Mouse (Mus musculus) gastrocnemius, postnatal 36 days (tissue): ENCODE results near the gene Elk4. TPM values are rescaled to one million over a fixed set of nuclear protein-coding genes. Genes with fewer than 3 reads are reported as not detected.

ENCODE experiments used
- DNase-seq, 2 experiments: peaks; one replicate each; pipeline ENCODE4 v3.0.0; 2022
- intact Hi-C: fragments of 180-260 bp; cut with DNase I; formaldehyde crosslinking; loops from one replicate; pipeline ENCODE4 v1.15.1; 2025
- total RNA-seq, 2 experiments: library from RNA; stranded (reverse); gene quantifications; 2 replicates each; pipeline ENCODE4 v1.2.3; 2021

Gene Elk4
- total RNA-seq, 2 experiments from 2014 or later = 60.7 to 64.9 TPM

DNA sequence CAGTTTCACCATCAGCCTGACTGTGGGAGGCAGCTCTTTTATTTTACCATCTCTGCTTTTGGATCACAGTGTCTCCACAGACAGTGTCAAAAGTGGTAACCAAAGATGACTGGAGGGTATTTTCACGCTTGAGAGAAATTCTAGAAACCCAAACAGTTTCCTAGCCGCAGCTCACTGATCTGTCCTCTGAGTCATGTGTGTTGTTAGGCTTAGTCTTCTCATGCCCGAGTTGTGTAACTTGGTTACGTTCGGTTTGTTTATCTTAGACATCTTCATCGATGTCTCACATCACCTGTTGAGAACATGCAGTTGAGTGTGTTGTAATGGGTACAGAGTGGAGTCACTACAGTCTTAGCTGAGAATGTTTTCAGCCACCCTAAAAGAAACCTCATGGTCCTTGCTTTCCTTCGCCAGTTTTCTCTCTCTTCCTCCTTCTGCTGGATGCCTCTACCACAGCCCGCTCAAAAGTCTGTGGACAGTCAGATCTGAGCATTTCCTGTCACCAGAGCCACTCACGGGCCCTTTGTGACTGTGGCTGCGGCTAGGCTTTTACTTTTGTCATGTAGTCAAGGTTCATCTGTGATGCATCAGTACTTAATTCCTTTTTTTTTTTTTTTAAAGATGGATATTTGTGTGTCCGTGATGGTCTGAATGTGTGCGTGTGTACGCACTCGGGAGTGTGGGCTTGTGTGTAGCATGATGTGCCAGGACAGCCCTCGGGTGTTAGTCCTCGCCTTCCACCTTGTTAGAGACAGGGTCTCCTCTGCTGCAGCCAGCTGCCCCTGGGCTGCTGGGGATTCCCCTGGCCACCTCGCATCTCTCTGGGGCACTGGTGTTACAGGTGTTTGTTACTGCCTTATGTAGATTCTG, 3.5 kb downstream of the Elk4 start:
- DNase-seq = no peak
- intact Hi-C loops = no loop called here

DNA sequence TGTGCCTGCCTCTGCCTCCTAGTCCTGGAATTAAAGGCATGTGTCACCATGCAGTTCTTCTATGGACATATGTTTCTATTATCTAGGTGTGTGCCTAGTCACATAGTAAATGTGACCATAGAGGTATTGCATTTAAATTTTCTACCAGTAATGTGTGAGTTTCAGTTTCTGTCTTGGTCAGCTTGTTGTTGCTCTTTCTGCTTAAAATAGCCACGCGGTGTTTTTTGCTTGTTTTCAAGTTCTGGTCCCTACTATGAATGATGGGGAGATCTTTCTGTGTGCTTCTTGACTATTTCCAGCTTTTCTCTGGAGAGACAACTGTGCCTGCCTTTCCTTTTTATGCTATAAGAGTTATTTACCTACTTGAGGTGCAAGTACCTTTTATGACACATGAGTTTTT, 4.4 kb downstream of the Elk4 start:
- no peak for DNase-seq
- intact Hi-C loops = no loop called here

DNA sequence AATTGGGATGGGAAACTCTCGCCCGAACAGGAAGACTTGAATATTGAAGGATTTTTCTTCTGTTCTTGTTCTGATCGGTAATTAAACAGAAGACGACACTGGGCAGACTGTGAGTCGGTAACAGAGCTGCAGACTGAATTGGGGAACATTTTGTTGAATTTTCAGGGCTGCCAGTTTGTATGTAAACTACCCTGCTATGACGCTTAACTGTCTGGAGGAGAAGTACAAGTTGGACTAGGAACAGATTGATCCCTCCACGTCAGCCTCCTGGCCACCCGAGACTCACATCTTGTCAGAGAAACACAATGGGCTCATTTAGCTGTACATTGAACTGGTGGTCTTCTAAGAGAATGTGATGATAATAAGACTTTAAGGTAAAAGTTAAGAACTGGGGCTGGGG, 5.5 kb downstream of the Elk4 start:
- intact Hi-C loops = no loop called here
- DNase-seq = no peak

DNA sequence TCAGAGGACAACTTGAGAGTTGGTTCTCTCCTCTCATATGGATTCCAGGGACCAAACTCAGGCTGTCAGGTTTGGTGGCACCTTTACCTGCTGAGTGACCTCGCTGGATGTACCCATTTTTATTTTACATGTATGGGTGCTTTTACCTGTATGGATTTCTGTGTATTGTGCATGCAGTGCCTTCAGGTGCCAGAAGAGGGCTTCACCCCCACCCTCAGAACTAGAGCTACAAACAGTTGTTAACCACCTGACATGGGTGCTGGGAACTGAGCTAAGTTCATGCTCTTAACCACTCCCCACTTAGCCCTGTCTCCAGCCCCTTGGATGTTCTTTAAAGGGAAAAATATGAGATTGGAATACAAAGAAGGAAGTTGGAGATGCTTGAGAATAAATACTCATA, 7.4 kb downstream of the Elk4 start:
- intact Hi-C loops = no loop called here
- no peak for DNase-seq

DNA sequence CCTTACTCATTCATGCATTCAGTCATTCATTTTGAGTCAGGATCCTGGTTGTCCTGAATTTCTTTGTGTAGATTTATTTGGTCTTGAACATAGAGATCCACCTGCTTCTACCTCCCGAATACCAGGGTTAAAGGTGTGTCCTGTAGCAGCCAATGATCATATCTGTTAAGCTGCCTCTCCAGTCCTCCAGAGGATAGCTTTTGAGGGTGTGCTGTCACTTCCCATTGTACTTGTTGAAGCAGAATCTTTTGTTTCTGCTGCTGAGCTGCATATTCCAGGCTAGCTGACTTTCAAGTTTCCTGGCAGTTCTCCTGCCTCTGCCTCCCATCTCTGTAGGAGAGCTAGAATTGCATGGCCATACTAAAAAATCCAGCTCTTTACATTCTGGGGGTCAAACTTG, 9.3 kb downstream of the Elk4 start:
- no peak for DNase-seq
- intact Hi-C loops = no loop called here

DNA sequence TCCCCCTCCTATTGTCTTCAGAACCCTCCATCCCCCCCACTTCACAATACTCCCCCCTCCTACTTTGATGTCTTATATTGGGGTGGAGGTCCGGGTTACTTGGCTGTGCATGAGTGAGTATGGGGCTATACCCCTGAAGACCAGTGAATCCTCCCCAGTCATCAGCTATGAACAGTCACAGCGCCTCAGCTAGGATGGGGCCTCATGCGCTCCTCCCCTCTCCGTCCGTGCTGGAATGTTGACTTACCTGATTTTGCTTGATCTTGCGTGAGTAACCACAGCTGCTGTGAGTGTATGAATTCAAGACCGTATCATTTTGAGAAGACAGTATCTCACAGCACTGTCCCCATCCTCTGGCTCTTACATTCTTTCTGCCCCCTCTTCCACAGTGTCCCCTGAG, 12.5 kb downstream of the Elk4 start:
- DNase-seq = no peak
- intact Hi-C loops = no loop called here

DNA sequence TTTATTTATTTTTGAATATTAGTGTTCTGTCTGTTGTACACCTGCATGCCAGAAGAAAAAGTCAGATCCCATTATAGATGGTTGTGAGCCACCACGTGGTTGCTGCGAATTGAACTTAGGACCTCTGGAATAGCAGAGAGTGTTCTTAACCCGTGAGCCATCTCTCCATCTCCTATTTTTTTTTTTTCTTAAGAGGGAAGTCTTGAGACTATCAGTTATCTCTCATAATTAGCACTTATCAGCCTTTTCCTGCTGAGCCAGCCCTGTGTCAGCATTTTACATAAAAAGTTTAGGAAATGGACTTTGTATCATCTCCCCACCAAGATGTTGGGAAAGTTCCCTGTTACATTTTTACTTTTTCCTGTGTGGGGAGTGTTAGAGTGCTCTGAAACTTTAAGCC, 14.7 kb downstream of the Elk4 start:
- DNase-seq = no peak
- intact Hi-C loops = no loop called here

DNA sequence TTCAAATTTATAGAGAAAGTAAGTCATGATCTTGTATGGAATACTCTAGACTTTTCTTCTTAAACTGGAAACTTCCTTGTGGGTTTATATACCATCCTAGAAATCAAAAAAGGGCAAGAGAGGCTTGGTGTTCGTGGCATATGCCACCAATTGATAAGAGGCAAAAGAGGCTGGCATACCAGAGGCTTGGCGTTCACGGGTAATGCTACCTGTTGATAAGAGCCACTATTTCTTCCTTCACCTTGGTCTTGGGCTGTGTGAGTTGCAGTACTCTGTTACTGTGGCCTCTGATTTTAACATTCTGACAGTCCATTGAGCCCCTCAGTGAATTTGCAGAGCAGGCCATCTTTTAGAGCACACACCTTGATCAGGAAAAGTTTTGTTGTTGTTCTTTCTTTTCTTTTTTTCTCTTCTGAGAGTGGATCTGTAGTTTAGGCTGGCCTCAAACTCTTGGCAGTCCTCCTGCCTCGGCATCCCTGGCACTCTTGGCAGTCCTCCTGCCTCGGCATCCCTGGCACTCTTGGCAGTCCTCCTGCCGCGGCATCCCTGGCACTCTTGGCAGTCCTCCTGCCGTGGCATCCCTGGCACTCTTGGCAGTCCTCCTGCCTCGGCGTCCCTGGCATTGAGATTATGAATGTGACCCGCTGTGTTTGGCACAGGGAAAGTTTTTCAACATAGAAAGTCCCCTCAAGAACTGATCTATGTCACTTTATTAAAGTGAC, 19.7 kb downstream of the Elk4 start:
- no peak for DNase-seq
- intact Hi-C loops = no loop called here

DNA sequence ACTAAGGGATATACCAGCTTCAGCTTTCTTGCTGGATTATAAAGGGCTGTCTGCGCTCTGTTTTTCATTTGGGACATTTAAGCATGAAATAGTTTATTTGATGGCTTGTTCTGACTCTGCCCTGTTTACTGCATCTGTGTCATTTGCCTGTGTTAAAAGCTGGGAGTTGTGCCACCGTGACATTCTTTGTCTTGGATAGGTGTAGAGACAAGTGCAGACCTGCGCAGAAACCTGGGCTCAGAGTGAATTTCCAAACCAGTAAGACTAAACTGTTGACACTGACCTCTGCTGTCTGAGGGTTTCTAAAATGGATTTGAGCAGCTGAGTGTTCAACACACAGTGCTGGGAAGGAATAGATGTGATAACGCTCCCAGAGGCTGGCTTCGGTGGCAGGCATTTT, 20.6 kb downstream of the Elk4 start:
- intact Hi-C loops = no loop called here
- no peak for DNase-seq

DNA sequence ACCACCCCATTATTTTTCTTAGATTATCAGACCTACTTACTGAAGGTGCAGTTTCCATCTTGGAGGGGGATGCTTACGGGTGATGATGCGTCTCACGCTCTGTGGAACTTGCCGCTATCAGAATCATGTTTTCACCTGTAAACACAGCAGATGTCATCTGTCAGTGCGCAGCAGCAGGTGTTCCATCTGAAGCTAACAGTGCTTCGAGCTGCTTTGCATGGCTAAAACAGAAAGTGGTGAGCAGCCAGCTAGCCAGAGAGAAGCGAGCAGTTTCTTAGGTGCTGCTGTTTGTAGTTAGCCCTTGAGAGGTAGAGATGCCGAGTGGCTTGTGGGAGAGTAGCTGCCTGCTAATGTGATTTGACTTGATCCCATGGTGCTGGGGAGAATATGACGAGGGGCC, 21.0 kb downstream of the Elk4 start:
- no peak for DNase-seq
- intact Hi-C loops = no loop called here

DNA sequence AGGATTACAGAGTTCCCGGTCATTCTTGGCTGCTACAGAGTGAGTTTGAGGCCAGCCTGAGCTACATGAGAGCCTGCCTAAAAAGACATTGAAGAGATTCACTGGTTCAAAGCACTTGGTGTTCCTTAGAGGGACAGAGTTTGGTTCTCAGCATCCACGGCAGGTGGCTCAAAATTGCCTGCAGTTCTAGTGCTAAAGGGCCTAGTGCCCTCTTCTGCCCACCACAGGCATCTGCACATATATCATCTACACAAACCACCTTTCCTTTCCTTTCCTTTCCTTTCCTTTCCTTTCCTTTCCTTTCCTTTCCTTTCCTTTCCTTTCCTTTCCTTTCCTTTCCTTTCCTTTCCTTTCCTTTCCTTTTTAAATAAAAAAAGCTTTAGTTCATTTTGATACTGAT, 23.2 kb downstream of the Elk4 start:
- intact Hi-C loops = no loop called here
- no peak for DNase-seq

DNA sequence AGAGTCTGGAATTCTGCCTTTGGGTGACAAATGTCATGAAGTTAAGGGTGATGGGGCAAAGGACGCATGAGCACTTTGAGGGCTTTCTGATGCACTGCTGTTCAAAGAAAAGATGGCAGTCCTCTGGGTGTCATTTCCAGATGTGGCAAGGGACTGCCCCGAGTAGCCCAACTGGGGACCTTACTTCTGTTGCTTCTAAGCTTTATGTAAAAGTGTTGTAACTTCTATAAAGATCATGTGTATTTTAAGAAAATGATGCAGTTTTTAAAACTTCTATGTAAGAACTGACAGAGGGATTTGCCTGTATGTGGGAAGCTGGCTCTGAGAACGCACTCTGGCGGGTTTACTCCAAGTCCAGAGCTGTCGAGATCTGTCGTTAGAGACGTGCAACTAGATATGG, 24.8 kb downstream of the Elk4 start:
- intact Hi-C loops = no loop called here

DNA sequence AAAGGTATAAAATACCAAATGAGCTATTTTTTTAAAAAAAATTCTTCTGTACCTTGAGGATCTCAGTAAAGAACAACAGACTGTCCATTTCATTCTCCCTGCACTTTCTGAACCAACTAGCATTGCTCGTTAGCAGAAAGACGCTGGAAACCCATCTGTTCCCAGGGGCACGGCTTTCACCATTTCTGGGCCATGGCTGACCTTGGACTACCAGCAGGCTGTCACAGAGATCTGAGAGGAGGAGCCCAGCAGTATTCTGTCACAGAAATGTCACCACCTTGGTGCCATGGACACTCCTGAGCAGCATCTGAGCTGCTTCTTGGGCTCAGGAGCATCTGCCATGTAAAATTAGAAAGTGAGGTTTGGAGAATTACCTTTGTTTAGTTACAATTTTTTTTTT, 30.3 kb downstream of the Elk4 start:
- no peak for DNase-seq
- intact Hi-C loops = no loop called here

More for the DNA sequence above, 24.8 kb downstream of the Elk4 start:
- no peak for DNase-seq

DNA sequence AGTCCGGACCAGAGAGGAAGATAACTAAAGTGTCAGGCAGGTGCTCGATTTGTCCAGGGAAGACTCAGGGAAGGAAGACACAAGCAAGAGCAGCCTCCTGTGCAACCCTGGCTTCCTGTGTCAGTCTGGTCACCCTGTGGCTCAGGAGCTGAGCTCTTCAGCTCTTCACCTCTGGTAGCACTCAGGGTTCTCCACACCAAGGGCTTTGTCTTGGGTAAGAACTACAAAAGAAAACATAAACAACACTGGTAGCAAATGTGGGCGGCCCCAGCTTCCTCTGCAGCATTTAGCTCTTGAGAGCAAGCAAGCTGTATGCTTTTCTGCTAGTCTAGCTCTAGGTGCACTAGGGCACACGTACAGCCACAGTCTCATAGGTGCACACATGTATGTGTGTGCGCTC, 31.3 kb downstream of the Elk4 start:
- intact Hi-C loops = no loop called here
- no peak for DNase-seq

DNA sequence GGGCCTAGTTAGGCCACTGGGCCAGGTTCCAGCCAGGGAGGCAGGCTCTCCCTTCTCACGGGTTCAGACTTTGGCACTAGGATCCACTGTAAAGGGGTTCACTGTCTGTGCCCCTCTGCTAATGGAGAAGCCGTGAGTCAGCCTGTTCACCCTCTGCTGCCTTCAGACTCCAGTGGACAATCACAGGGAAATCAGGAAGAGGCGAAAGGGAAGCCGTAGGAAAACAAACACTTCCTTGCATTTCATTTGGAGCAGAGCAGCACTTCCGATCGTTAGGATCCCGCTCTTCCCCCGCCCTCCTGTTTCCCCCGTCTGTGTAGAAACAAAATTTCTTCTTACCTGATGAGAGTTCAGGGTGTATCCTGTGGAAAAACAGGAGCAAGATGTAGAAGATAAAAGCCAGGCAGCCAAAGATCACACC, 32.8 kb downstream of the Elk4 start:
- intact Hi-C loops = no loop called here
- no peak for DNase-seq

DNA sequence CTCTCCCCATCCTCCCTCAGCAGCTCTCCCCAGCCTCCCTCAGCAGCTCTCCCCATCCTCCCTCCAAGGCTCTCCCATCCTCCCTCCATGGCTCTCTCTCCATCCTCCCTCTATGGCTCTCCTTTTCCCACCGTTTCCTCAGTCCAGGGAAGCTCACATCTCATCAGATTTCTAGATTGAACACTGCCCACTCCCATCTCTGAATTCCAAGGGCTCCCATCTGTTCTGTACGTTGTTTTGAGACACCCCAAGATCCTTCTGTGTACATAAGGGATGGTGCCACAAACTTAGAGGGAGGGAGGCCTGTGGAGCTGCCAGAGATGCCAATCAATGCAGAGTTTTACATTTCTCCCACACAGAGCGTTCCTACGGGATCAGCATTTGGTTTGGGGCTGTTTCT, 36.4 kb downstream of the Elk4 start:
- intact Hi-C loops = no loop called here
- no peak for DNase-seq

DNA sequence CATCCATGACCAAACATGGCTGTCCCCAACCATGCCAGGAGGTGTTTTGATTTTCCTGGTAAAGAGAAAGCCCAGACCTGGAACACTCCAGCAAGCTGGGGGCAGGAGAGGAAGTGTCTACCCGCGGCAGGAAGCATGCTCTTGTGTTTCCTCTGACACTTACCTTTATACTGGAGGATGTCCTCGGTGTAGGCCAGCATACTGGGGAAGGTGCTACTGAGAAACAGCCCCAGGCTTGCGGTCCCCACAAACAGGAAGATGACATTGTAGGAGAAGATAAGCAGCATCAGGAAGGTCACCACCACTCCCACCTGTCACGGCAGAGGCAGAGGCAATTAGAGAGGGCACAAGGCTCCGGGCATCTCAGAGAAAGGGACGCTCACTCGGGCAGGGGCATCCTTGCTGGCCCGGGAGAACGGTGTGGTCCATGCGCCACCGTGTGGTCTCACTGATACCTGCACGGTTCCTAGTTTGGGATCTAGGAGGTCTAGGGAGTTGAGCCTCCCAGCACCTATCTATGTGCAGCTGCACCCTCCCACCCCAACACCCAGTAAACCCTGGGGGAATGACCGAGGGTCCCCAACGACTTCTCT, 38.8 kb downstream of the Elk4 start:
- intact Hi-C loops = loop anchor here (2.0 to 5.0 kb wide), 3 partner anchors 51 to 71 kb away; no protein-coding TSS in a partner anchor
- DNase-seq = peak; percentile 48 to 68

DNA sequence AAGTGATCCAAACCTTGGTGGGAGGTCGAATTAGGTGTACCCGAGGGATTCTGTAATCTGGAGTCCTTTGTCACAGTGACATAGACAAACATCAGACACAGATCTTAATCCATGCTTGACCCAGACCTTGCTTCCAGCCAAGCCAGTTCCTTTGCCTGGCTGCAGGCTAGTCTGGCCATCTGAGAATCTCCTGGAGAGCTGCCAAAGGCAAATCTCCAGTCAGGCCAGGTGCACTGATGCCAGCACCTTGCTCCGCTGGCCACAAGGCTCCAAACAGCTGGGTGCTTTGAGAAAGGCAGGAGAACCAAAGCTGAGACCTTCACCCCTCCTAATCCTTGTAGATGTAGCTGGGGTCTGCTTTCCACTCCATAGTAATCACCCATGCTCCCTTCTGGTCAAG, 44.3 kb downstream of the Elk4 start:
- peak; percentile 23 to 39 for DNase-seq
- intact Hi-C loops = no loop called here

DNA sequence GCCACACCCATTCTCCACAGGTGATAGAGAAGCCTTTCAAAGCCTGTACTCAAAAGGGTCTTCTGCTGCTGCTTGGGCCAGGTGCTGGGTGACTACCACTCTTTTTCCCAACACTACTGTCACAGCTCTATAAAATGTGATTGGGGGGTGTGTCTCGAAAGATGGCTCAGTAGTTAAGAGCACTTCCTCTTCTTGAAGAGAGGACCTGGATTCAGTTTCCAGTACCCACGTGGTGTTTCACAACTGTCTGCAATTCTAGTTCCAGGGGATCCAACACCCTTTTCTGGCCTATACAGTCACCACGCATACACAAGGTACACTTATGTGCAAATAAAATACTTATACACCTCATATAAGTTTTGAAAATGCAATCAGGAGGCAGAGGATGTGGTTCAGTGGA, 47.0 kb downstream of the Elk4 start:
- DNase-seq = no peak
- intact Hi-C loops = no loop called here

DNA sequence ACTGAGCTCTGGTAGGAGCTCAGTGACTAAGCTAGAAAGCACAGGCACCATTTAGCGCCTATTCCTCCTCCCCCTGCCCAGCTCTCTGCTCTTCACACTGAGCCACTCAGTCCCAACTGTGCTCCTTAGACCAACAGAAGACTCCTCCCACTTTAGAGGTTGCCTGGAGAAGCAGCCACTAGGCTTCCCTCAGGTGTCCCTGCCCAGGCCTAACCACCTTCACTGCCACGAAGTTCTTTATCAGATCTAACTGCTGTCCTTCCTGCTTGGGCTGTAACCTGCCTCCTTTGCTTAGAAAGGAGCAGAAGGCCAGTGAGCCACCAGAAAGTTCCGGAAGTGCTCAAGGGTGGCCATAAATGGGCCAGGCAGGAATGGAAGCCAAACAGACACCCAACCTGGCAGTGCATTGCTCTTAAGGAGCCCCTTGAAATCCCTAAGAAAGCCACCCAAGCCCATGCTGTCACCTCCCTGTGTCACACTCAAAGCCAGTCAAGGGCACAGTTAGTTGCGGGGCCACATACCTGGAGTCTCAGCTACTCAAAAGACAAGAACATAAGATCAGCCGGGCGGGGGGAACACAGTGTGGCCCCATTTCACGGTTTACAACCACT, 47.8 kb downstream of the Elk4 start:
- no peak for DNase-seq
- intact Hi-C loops = no loop called here

DNA sequence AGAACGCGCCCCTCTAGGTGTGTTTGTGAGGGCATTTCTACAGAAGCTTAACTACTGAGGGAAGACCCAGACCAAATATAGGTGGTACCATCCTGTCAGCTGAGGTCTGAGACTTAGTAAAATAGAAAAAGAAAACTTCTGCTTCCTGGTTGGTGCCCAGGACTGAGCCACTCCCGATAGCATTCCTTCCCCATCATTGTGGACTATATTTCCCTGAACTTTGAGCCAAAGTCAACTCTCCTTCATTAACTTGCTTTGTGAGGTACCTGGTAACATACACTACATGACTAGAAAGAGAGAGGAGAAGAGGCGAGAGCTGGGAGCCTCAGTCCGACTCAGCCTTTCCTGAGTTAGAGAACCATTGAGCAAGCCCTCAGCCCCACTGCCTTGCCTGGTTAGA, 51.2 kb downstream of the Elk4 start:
- no peak for DNase-seq
- intact Hi-C loops = no loop called here
